Comparison of ENCODE assay signal across 20 mouse cellular contexts in the genomic region with DNA sequence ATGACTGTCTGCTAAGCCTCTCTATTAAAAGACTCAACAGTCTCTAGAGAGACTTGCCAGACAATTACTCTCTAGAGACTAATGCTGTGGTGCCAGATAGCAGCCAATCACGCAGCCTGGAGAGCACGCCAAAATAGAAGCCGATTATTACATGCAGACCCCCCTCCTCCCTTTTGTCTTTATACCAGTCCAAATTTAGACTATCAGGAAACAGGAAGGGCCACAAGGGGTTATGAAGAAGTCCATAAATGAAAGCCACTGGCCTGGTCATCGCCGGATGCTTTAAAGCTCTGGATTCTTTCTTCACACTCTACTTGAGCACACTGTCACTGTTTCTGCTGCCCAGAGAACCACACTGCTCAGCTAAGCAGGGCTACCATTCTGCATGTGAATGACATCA.
DNase-seq lines count a peak whose midpoint lies in the region; ATAC-seq and TF ChIP-seq lines count a peak whose summit lies in the region.
"Had no signal": no experiment of that assay in that cellular context is flagged by ENCODE, and none has a peak within 500 bp of the region (broad histone marks: within the 10 kb centered on the region; RNA-seq: fewer than 3 reads in every experiment).

No protein-coding gene starts in this region.

- ATAC-seq in heart, embryonic 12.5 days (ENCODE audit: insufficient number of reproducible peaks, low FRiP score): no peak
- no peak for ATAC-seq in kidney, postnatal 0 days (replicated peaks; ENCODE audit: low FRiP score, low read depth)
- ATAC-seq: forebrain, embryonic 16.5 days; intestine, postnatal 0 days; liver, embryonic 12.5 days had no signal

- no peak for TF ChIP-seq POLR2A in heart, adult 2 months (IDR thresholded peaks at IDR 0.05; ENCODE audit: insufficient read depth, low read depth, low read length)

- H3K4me3 ChIP-seq in heart, adult 2 months: no peak overlapping the region
- no peak overlapping the region for H3K4me3 ChIP-seq in heart, embryonic 12.5 days
- no peak overlapping the region for H3K4me3 ChIP-seq in brown adipose tissue, adult 24 weeks (ENCODE audit: insufficient read depth, low read depth, low read length)
- H3K4me3 ChIP-seq in kidney, postnatal 0 days (replicated peaks; ENCODE audit: low read depth, low read length): no peak overlapping the region
- H3K4me3 ChIP-seq: embryonic facial prominence, embryonic 13.5 days; liver, embryonic 12.5 days; lung, embryonic 15.5 days had no signal

- H3K4me1 ChIP-seq in heart, adult 2 months (ENCODE audit: control insufficient read depth, insufficient read depth, low read length): peaks cover 16% of the 10 kb centered on the region
- H3K4me1 ChIP-seq in heart, embryonic 12.5 days (replicated peaks): peaks cover 8% of the 10 kb centered on the region
- H3K4me1 ChIP-seq in brown adipose tissue, adult 24 weeks (ENCODE audit: control insufficient read depth, insufficient read depth, insufficient read length, low read length): peaks cover 5% of the 10 kb centered on the region; the same call in 1 of the 2 replicates
- no peaks in the 10 kb centered on the region for H3K4me1 ChIP-seq in kidney, postnatal 0 days (replicated peaks; ENCODE audit: insufficient read depth, low read length)
- H3K4me1 ChIP-seq: liver, embryonic 12.5 days; lung, embryonic 15.5 days had no signal

- H3K4me2 ChIP-seq in heart, embryonic 12.5 days: no peak overlapping the region
- H3K4me2 ChIP-seq in kidney, postnatal 0 days (ENCODE audit: low read length): no peak overlapping the region
- H3K4me2 ChIP-seq: embryonic facial prominence, embryonic 13.5 days; hindbrain, embryonic 14.5 days; liver, embryonic 12.5 days; lung, embryonic 15.5 days; midbrain, embryonic 11.5 days had no signal

- no peaks in the 10 kb centered on the region for H3K27me3 ChIP-seq in heart, adult 2 months (ENCODE audit: control insufficient read depth, insufficient read depth, low read length)
- peaks cover 3% of the 10 kb centered on the region; the same call in 1 of the 2 replicates for H3K27me3 ChIP-seq in heart, embryonic 12.5 days (replicated peaks)
- H3K27me3 ChIP-seq in kidney, postnatal 0 days (ENCODE audit: insufficient read depth, low read length): no peaks in the 10 kb centered on the region
- H3K27me3 ChIP-seq: CH12.LX; embryonic facial prominence, embryonic 13.5 days; liver, embryonic 12.5 days; lung, embryonic 15.5 days had no signal

- peak overlapping the region; percentile 69 for H3K27ac ChIP-seq in heart, adult 2 months
- H3K27ac ChIP-seq in heart, embryonic 12.5 days (ENCODE audit: poor library complexity, severe bottlenecking): no peak overlapping the region
- peak overlapping the region; percentile 37 for H3K27ac ChIP-seq in brown adipose tissue, adult 24 weeks (replicated peaks; ENCODE audit: low read depth, low read length)
- H3K27ac ChIP-seq in kidney, postnatal 0 days: no peak overlapping the region
- H3K27ac ChIP-seq: embryonic facial prominence, embryonic 13.5 days; hindbrain, embryonic 14.5 days; liver, embryonic 12.5 days; lung, embryonic 15.5 days had no signal

- 19% methylated on average over 5 of the region's 5 CpGs for WGBS in heart, adult 2 months
- WGBS in heart, embryonic 12.5 days: 51% methylated on average over 5 of the region's 5 CpGs
- 81% methylated on average over 5 of the region's 5 CpGs for WGBS in kidney, postnatal 0 days

- peak in 1 of 2 experiments; percentile 15 for DNase-seq in heart, adult 2 months
- DNase-seq in kidney, adult 11 months: peak; percentile 4
- no peak for DNase-seq in kidney, adult 18-20 months
- DNase-seq in kidney, postnatal 0 days (ENCODE audit: low spot score): peak; percentile 9
- no peak for DNase-seq in c-Kit-positive CD71-positive TER-119-positive erythroid progenitor cells, embryonic 14.5 days (ENCODE audit: low spot score)
- DNase-seq: adrenal gland, postnatal 14 days; cerebellum, adult 11-12 months; cerebellum, postnatal 14 days; retina, postnatal 1 day; thymus, adult 2 months had no signal

- H3K9ac ChIP-seq in heart, adult 2 months (ENCODE audit: low read depth, low read length): no peak overlapping the region
- no peak overlapping the region for H3K9ac ChIP-seq in heart, embryonic 12.5 days
- no peak overlapping the region for H3K9ac ChIP-seq in kidney, postnatal 0 days (ENCODE audit: low read depth, low read length)
- H3K9ac ChIP-seq: embryonic facial prominence, embryonic 13.5 days; hindbrain, embryonic 14.5 days; liver, embryonic 12.5 days; lung, embryonic 15.5 days had no signal

- intact Hi-C loops in heart, adult 2 months (cut with DNase I): loop anchor here (2.0 to 5.0 kb wide), 2 partner anchors 65 to 93 kb away; no protein-coding TSS in a partner anchor

- no peaks in the 10 kb centered on the region for H3K79me2 ChIP-seq in heart, adult 2 months (replicated peaks; ENCODE audit: control insufficient read depth, insufficient read depth, low read length)

- TF ChIP-seq EP300 in heart, adult 2 months (IDR thresholded peaks at IDR 0.05; ENCODE audit: insufficient read depth, low read depth, low read length): 0 out of 2 replicates have a peak, but pooled peaks have one; percentile 11

- H3K36me3 ChIP-seq in heart, adult 2 months (ENCODE audit: control insufficient read depth, insufficient read depth, low read length): peaks cover 5% of the 10 kb centered on the region
- H3K36me3 ChIP-seq in heart, embryonic 12.5 days: no peaks in the 10 kb centered on the region
- no peaks in the 10 kb centered on the region for H3K36me3 ChIP-seq in kidney, postnatal 0 days (ENCODE audit: insufficient read depth, low read length)
- H3K36me3 ChIP-seq: embryonic facial prominence, embryonic 13.5 days; liver, embryonic 12.5 days; lung, embryonic 15.5 days had no signal

- TF ChIP-seq CTCF in heart, adult 2 months (IDR thresholded peaks at IDR 0.05): no peak
- TF ChIP-seq CTCF in kidney, postnatal 0 days (IDR thresholded peaks at IDR 0.05; ENCODE audit: low read depth): no peak

- H3K9me3 ChIP-seq in heart, embryonic 12.5 days (replicated peaks): no peaks in the 10 kb centered on the region
- H3K9me3 ChIP-seq in kidney, postnatal 0 days (replicated peaks; ENCODE audit: low read length): no peaks in the 10 kb centered on the region
- H3K9me3 ChIP-seq: embryonic facial prominence, embryonic 13.5 days; liver, embryonic 12.5 days; lung, embryonic 15.5 days had no signal

Comparison
In these comparisons a context has a peak if more than half of its experiments do, and no peak if none do; other contexts are left out.
1. DNase-seq: peak in kidney, adult 11 months (single experiment) and kidney, postnatal 0 days (single experiment); none in kidney, adult 18-20 months (single experiment) and c-Kit-positive CD71-positive TER-119-positive erythroid progenitor cells, embryonic 14.5 days (single experiment).
2. H3K27ac ChIP-seq: peak in heart, adult 2 months (single experiment) and brown adipose tissue, adult 24 weeks (single experiment); none in heart, embryonic 12.5 days (single experiment) and kidney, postnatal 0 days (single experiment).